Mouse (Mus musculus): ENCODE results near the gene Lrrtm4. TPM values are rescaled to one million over a fixed set of nuclear protein-coding genes. Genes with fewer than 3 reads are reported as not detected.

Lrrtm4 gene
- polyA plus RNA-seq, 1 experiment from 2014 or later, result 3.7 TPM

- DNase-seq (ENCODE audit: low spot score) (no peak), ATAC-seq (ENCODE audit: low FRiP score) (no peak)
- Histone ChIP-seq H3K36me3 (ENCODE audit: control insufficient read depth, insufficient read depth, low read length) (no peaks in the 10 kb centered on the region), H3K4me1 (replicated peaks; ENCODE audit: control insufficient read depth, insufficient read depth, low read length) (no peaks in the 10 kb centered on the region), H3K9me3 (ENCODE audit: control insufficient read depth, low read length) (no peaks in the 10 kb centered on the region), H3K9ac (ENCODE audit: low read depth, low read length) (no peak overlapping the region), H3K27me3 (ENCODE audit: control insufficient read depth, insufficient read depth, low read length) (no peaks in the 10 kb centered on the region), H3K4me2 (replicated peaks; ENCODE audit: low read depth, low read length) (no peak overlapping the region), H3K4me3 (ENCODE audit: low read depth, low read length) (no peak overlapping the region), H3K27ac (ENCODE audit: low read depth, low read length) (no peak overlapping the region)
- 90% methylated on average over 1 of the region's 1 CpGs for WGBS
These were observed 338.4 kb downstream of the Lrrtm4 start for GRCm38 (mm10) chr6:80357092-80357491.

- ATAC-seq (ENCODE audit: low FRiP score) (no peak), DNase-seq (ENCODE audit: low spot score) (no peak)
- no peaks in the 10 kb centered on the region for H3K9me3 ChIP-seq (ENCODE audit: control insufficient read depth, low read length)
- no peak overlapping the region for H3K9ac ChIP-seq (ENCODE audit: low read depth, low read length)
- no peaks in the 10 kb centered on the region for H3K27me3 ChIP-seq (ENCODE audit: control insufficient read depth, insufficient read depth, low read length)
- no peak overlapping the region for H3K4me2 ChIP-seq (replicated peaks; ENCODE audit: low read depth, low read length)
- no peak overlapping the region for H3K4me3 ChIP-seq (ENCODE audit: low read depth, low read length)
- no peak overlapping the region for H3K27ac ChIP-seq (ENCODE audit: low read depth, low read length)
- no peaks in the 10 kb centered on the region for H3K36me3 ChIP-seq (ENCODE audit: control insufficient read depth, insufficient read depth, low read length)
- H3K4me1 ChIP-seq (replicated peaks; ENCODE audit: control insufficient read depth, insufficient read depth, low read length), result no peaks in the 10 kb centered on the region
These were observed 344.9 kb downstream of the Lrrtm4 start for GRCm38 (mm10) chr6:80363593-80363992.

GRCm38 (mm10) chr6:80366532-80366931 is 347.9 kb downstream of the Lrrtm4 start:
- WGBS, result 79% methylated on average over 4 of the region's 4 CpGs
- Histone ChIP-seq H3K4me1 (replicated peaks; ENCODE audit: control insufficient read depth, insufficient read depth, low read length) (no peaks in the 10 kb centered on the region), H3K27me3 (ENCODE audit: control insufficient read depth, insufficient read depth, low read length) (no peaks in the 10 kb centered on the region), H3K27ac (ENCODE audit: low read depth, low read length) (no peak overlapping the region), H3K36me3 (ENCODE audit: control insufficient read depth, insufficient read depth, low read length) (no peaks in the 10 kb centered on the region), H3K4me3 (ENCODE audit: low read depth, low read length) (no peak overlapping the region), H3K9ac (ENCODE audit: low read depth, low read length) (no peak overlapping the region), H3K4me2 (replicated peaks; ENCODE audit: low read depth, low read length) (no peak overlapping the region), H3K9me3 (ENCODE audit: control insufficient read depth, low read length) (no peaks in the 10 kb centered on the region)
- DNase-seq (ENCODE audit: low spot score) (no peak), ATAC-seq (ENCODE audit: low FRiP score) (no peak)

- no peaks in the 10 kb centered on the region for H3K27me3 ChIP-seq (ENCODE audit: control insufficient read depth, insufficient read depth, low read length)
- ATAC-seq (ENCODE audit: low FRiP score) (peak; percentile 85), DNase-seq (ENCODE audit: low spot score) (peak; percentile 10)
- no peak overlapping the region for H3K4me2 ChIP-seq (replicated peaks; ENCODE audit: low read depth, low read length)
- H3K4me1 ChIP-seq (replicated peaks; ENCODE audit: control insufficient read depth, insufficient read depth, low read length), result no peaks in the 10 kb centered on the region
- H3K4me3 ChIP-seq (ENCODE audit: low read depth, low read length), result no peak overlapping the region
- H3K36me3 ChIP-seq (ENCODE audit: control insufficient read depth, insufficient read depth, low read length), result no peaks in the 10 kb centered on the region
- no peaks in the 10 kb centered on the region for H3K9me3 ChIP-seq (ENCODE audit: control insufficient read depth, low read length)
- WGBS, result 23% methylated on average over 4 of the region's 4 CpGs
- no peak overlapping the region for H3K27ac ChIP-seq (ENCODE audit: low read depth, low read length)
- H3K9ac ChIP-seq (ENCODE audit: low read depth, low read length), result no peak overlapping the region
These were observed 370.9 kb downstream of the Lrrtm4 start for GRCm38 (mm10) chr6:80389571-80389970.

GRCm38 (mm10) chr6:80406757-80407156 is 388.1 kb downstream of the Lrrtm4 start:
- no peaks in the 10 kb centered on the region for H3K4me1 ChIP-seq (replicated peaks; ENCODE audit: control insufficient read depth, insufficient read depth, low read length)
- DNase-seq (ENCODE audit: low spot score), result no peak
- H3K4me3 ChIP-seq (ENCODE audit: low read depth, low read length), result no peak overlapping the region
- no peak overlapping the region for H3K4me2 ChIP-seq (replicated peaks; ENCODE audit: low read depth, low read length)
- no peak for ATAC-seq (ENCODE audit: low FRiP score)
- H3K36me3 ChIP-seq (ENCODE audit: control insufficient read depth, insufficient read depth, low read length), result no peaks in the 10 kb centered on the region
- H3K27me3 ChIP-seq (ENCODE audit: control insufficient read depth, insufficient read depth, low read length), result no peaks in the 10 kb centered on the region
- H3K9ac ChIP-seq (ENCODE audit: low read depth, low read length), result no peak overlapping the region
- WGBS, result 84% methylated on average over 1 of the region's 1 CpGs
- no peak overlapping the region for H3K27ac ChIP-seq (ENCODE audit: low read depth, low read length)
- no peaks in the 10 kb centered on the region for H3K9me3 ChIP-seq (ENCODE audit: control insufficient read depth, low read length)

- no peaks in the 10 kb centered on the region for H3K36me3 ChIP-seq (ENCODE audit: control insufficient read depth, insufficient read depth, low read length)
- H3K9me3 ChIP-seq (ENCODE audit: control insufficient read depth, low read length), result no peaks in the 10 kb centered on the region
- H3K27me3 ChIP-seq (ENCODE audit: control insufficient read depth, insufficient read depth, low read length), result no peaks in the 10 kb centered on the region
- no peak for ATAC-seq (ENCODE audit: low FRiP score)
- H3K9ac ChIP-seq (ENCODE audit: low read depth, low read length), result no peak overlapping the region
- H3K27ac ChIP-seq (ENCODE audit: low read depth, low read length), result no peak overlapping the region
- DNase-seq (ENCODE audit: low spot score), result no peak
- H3K4me3 ChIP-seq (ENCODE audit: low read depth, low read length), result no peak overlapping the region
- H3K4me2 ChIP-seq (replicated peaks; ENCODE audit: low read depth, low read length), result no peak overlapping the region
- no peaks in the 10 kb centered on the region for H3K4me1 ChIP-seq (replicated peaks; ENCODE audit: control insufficient read depth, insufficient read depth, low read length)
These were observed 421.5 kb downstream of the Lrrtm4 start for GRCm38 (mm10) chr6:80440135-80440534.

GRCm38 (mm10) chr6:80470546-80470945 is 451.9 kb downstream of the Lrrtm4 start:
- no peak overlapping the region for H3K9ac ChIP-seq (ENCODE audit: low read depth, low read length)
- H3K27ac ChIP-seq (ENCODE audit: low read depth, low read length), result no peak overlapping the region
- ATAC-seq (ENCODE audit: low FRiP score), result no peak
- no peak for DNase-seq (ENCODE audit: low spot score)
- H3K4me1 ChIP-seq (replicated peaks; ENCODE audit: control insufficient read depth, insufficient read depth, low read length), result no peaks in the 10 kb centered on the region
- no peak overlapping the region for H3K4me3 ChIP-seq (ENCODE audit: low read depth, low read length)
- no peaks in the 10 kb centered on the region for H3K9me3 ChIP-seq (ENCODE audit: control insufficient read depth, low read length)
- H3K4me2 ChIP-seq (replicated peaks; ENCODE audit: low read depth, low read length), result no peak overlapping the region
- H3K27me3 ChIP-seq (ENCODE audit: control insufficient read depth, insufficient read depth, low read length), result no peaks in the 10 kb centered on the region
- H3K36me3 ChIP-seq (ENCODE audit: control insufficient read depth, insufficient read depth, low read length), result no peaks in the 10 kb centered on the region
- WGBS, result 73% methylated on average over 4 of the region's 4 CpGs

GRCm38 (mm10) chr6:80476153-80476552 is 457.5 kb downstream of the Lrrtm4 start:
- H3K4me3 ChIP-seq (ENCODE audit: low read depth, low read length), result no peak overlapping the region
- H3K27me3 ChIP-seq (ENCODE audit: control insufficient read depth, insufficient read depth, low read length), result no peaks in the 10 kb centered on the region
- ATAC-seq (ENCODE audit: low FRiP score), result no peak
- WGBS, result 77% methylated on average over 3 of the region's 3 CpGs
- no peak overlapping the region for H3K27ac ChIP-seq (ENCODE audit: low read depth, low read length)
- no peaks in the 10 kb centered on the region for H3K36me3 ChIP-seq (ENCODE audit: control insufficient read depth, insufficient read depth, low read length)
- no peaks in the 10 kb centered on the region for H3K4me1 ChIP-seq (replicated peaks; ENCODE audit: control insufficient read depth, insufficient read depth, low read length)
- H3K4me2 ChIP-seq (replicated peaks; ENCODE audit: low read depth, low read length), result no peak overlapping the region
- no peak for DNase-seq (ENCODE audit: low spot score)
- no peaks in the 10 kb centered on the region for H3K9me3 ChIP-seq (ENCODE audit: control insufficient read depth, low read length)
- no peak overlapping the region for H3K9ac ChIP-seq (ENCODE audit: low read depth, low read length)

- H3K4me3 ChIP-seq (ENCODE audit: low read depth, low read length), result no peak overlapping the region
- H3K9me3 ChIP-seq (ENCODE audit: control insufficient read depth, low read length), result no peaks in the 10 kb centered on the region
- H3K36me3 ChIP-seq (ENCODE audit: control insufficient read depth, insufficient read depth, low read length), result no peaks in the 10 kb centered on the region
- H3K27me3 ChIP-seq (ENCODE audit: control insufficient read depth, insufficient read depth, low read length), result no peaks in the 10 kb centered on the region
- no peak overlapping the region for H3K27ac ChIP-seq (ENCODE audit: low read depth, low read length)
- no peak for ATAC-seq (ENCODE audit: low FRiP score)
- no peaks in the 10 kb centered on the region for H3K4me1 ChIP-seq (replicated peaks; ENCODE audit: control insufficient read depth, insufficient read depth, low read length)
- 17% methylated on average over 1 of the region's 1 CpGs for WGBS
- no peak for DNase-seq (ENCODE audit: low spot score)
- H3K4me2 ChIP-seq (replicated peaks; ENCODE audit: low read depth, low read length), result no peak overlapping the region
- H3K9ac ChIP-seq (ENCODE audit: low read depth, low read length), result no peak overlapping the region
These were observed 526.3 kb downstream of the Lrrtm4 start for GRCm38 (mm10) chr6:80545017-80545416.
